Mouse (Mus musculus) neural tube, embryonic 15.5 days (tissue): ENCODE results near the gene Armc10. TPM values are rescaled to one million over a fixed set of nuclear protein-coding genes. Genes with fewer than 3 reads are reported as not detected.
"Not testable (repeated sequence)": the region's sequence is repeated elsewhere in the genome, so short reads cannot be mapped to it uniquely, and the experiment has no call there.

Experiments
- ATAC-seq: fragments of 200-750 bp; cut with Nextera tagmentation; 2 replicates; pipeline ENCODE4 v1.8.0; 2017; ENCODE audit warnings: mild to moderate bottlenecking, moderate TSS enrichment, moderate library complexity; ENCODE audit not compliant: low FRiP score
- H3K27ac ChIP-seq: fragments of 300-500 bp; sonication (generic); replicated peaks from 2 replicates; pipeline ENCODE4 v1.5.1; 2015; ENCODE audit warnings: mild to moderate bottlenecking, inconsistent platforms
- H3K27me3 ChIP-seq: fragments of 300-500 bp; sonication (generic); replicated peaks from 2 replicates; pipeline ENCODE4 v1.6.1; 2015; ENCODE audit warnings: inconsistent platforms
- H3K36me3 ChIP-seq: fragments of 300-500 bp; sonication (generic); 2 replicates; pipeline ENCODE4 v1.6.1; 2015; ENCODE audit warnings: inconsistent platforms
- H3K4me1 ChIP-seq: fragments of 300-500 bp; sonication (generic); 2 replicates; pipeline ENCODE4 v1.6.1; 2015; ENCODE audit warnings: inconsistent platforms
- H3K4me2 ChIP-seq: fragments of 300-500 bp; sonication (generic); 2 replicates; pipeline ENCODE4 v1.6.1; 2015; ENCODE audit warnings: inconsistent platforms, mild to moderate bottlenecking, moderate library complexity
- H3K4me3 ChIP-seq: fragments of 300-500 bp; sonication (generic); replicated peaks from 2 replicates; pipeline ENCODE4 v1.5.1; 2015; ENCODE audit warnings: mild to moderate bottlenecking, inconsistent platforms
- H3K9ac ChIP-seq: fragments of 300-500 bp; sonication (generic); replicated peaks from 2 replicates; pipeline ENCODE4 v1.6.1; 2015; ENCODE audit warnings: mild to moderate bottlenecking, inconsistent platforms
- H3K9me3 ChIP-seq: fragments of 300-500 bp; sonication (generic); replicated peaks from 2 replicates; pipeline ENCODE4 v1.6.1; 2016; ENCODE audit warnings: inconsistent platforms
- WGBS: fragments of 180-500 bp; shearing (Covaris S2); methylation state at CpG from one replicate; pipeline ENCODE4 v1.1.7; 2015; ENCODE audit warnings: mixed read lengths; 5-methylcytosine and 5-hydroxymethylcytosine counted together
- polyA plus RNA-seq: library from polyadenylated mRNA; unstranded; fragments of >200 nt; fragmentation: Nextera tagmentation; extraction: Ambion mirVana; gene quantifications from 2 replicates; pipeline ENCODE4 v1.2.1, GENCODE M21; 2015

Gene Armc10
- polyA plus RNA-seq, 1 experiment from 2014 or later = 44.2 TPM

GRCm38 (mm10) chr5:21693372-21693870 lies 47.8 kb downstream of the Armc10 start:
- Histone ChIP-seq H3K36me3 (no peaks in the 10 kb centered on the region), H3K4me2 (no peak overlapping the region), H3K4me3 (no peak overlapping the region), H3K9ac (no peak overlapping the region), H3K27me3 (no peaks in the 10 kb centered on the region), H3K9me3 (no peaks in the 10 kb centered on the region), H3K4me1 (peaks cover 4% of the 10 kb centered on the region; the same call in 1 of the 2 replicates), H3K27ac (no peak overlapping the region)
- WGBS = 85% methylated on average over 3 of the region's 3 CpGs
- ATAC-seq = no peak

GRCm38 (mm10) chr5:21694854-21695490 lies 49.4 kb downstream of the Armc10 start:
- WGBS = 84% methylated on average over 3 of the region's 3 CpGs

GRCm38 (mm10) chr5:21699555-21699954 lies 53.9 kb downstream of the Armc10 start:
- WGBS = 90% methylated on average over 3 of the region's 3 CpGs
- not testable (repeated sequence) for H3K4me3 ChIP-seq, H3K27ac ChIP-seq, H3K9me3 ChIP-seq, H3K4me1 ChIP-seq, H3K27me3 ChIP-seq, H3K36me3 ChIP-seq, H3K9ac ChIP-seq, ATAC-seq
- peak overlapping the region; percentile 22; the same call in 1 of the 2 replicates for H3K4me2 ChIP-seq

More at GRCm38 (mm10) chr5:21694854-21695490, 49.4 kb downstream of the Armc10 start:
- Histone ChIP-seq H3K36me3 (no peaks in the 10 kb centered on the region), H3K4me1 (peaks cover 4% of the 10 kb centered on the region; the same call in 1 of the 2 replicates), H3K4me3 (no peak overlapping the region), H3K9me3 (no peaks in the 10 kb centered on the region), H3K27ac (no peak overlapping the region), H3K27me3 (no peaks in the 10 kb centered on the region), H3K4me2 (no peak overlapping the region), H3K9ac (no peak overlapping the region)
- no peak for ATAC-seq

- H3K4me3 ChIP-seq = peak overlapping the region; percentile 72
- H3K27me3 ChIP-seq = no peaks in the 10 kb centered on the region
- 10% methylated on average over 10 of the region's 10 CpGs for WGBS
- H3K9me3 ChIP-seq = no peaks in the 10 kb centered on the region
- H3K4me1 ChIP-seq = peaks cover 7% of the 10 kb centered on the region; the same call in 1 of the 2 replicates
- no peaks in the 10 kb centered on the region for H3K36me3 ChIP-seq
- no peak for ATAC-seq
- H3K9ac ChIP-seq = peak overlapping the region; percentile 58
- peak overlapping the region; percentile 63 for H3K4me2 ChIP-seq
- H3K27ac ChIP-seq = peak overlapping the region; percentile 99; the same call in 1 of the 2 replicates
These were observed 54.7 kb downstream of the Armc10 start for GRCm38 (mm10) chr5:21700272-21700821.

GRCm38 (mm10) chr5:21700934-21701333 lies 55.3 kb downstream of the Armc10 start:
- Histone ChIP-seq H3K9me3 (no peaks in the 10 kb centered on the region), H3K36me3 (no peaks in the 10 kb centered on the region), H3K27me3 (no peaks in the 10 kb centered on the region), H3K4me2 (peak overlapping the region; percentile 63), H3K9ac (peak overlapping the region; percentile 58), H3K27ac (peak overlapping the region; percentile 99), H3K4me1 (peaks cover 7% of the 10 kb centered on the region; the same call in 1 of the 2 replicates), H3K4me3 (peak overlapping the region; percentile 72)
- WGBS = under 1% methylated on average over 22 of the region's 22 CpGs
- ATAC-seq = peak; percentile 80

GRCm38 (mm10) chr5:21701351-21702008 lies 55.9 kb downstream of the Armc10 start, which contains the start of gene Napepld:
TSS of gene Napepld (minus strand) at chr5:21701396.
- no peaks in the 10 kb centered on the region for H3K27me3 ChIP-seq
- under 1% methylated on average over 54 of the region's 59 CpGs for WGBS
- H3K9ac ChIP-seq = peak within 1 kb of the TSS; percentile 97
- H3K4me3 ChIP-seq = peak within 1 kb of the TSS; percentile 72
- peak within 1 kb of the TSS; percentile 63 for H3K4me2 ChIP-seq
- no peaks in the 10 kb centered on the region for H3K36me3 ChIP-seq
- peak within 1 kb of the TSS; percentile 99 for H3K27ac ChIP-seq
- H3K4me1 ChIP-seq = peaks cover 7% of the 10 kb centered on the region; the same call in 1 of the 2 replicates
- ATAC-seq = peak; percentile 99
- no peaks in the 10 kb centered on the region for H3K9me3 ChIP-seq

- 37% methylated on average over 2 of the region's 2 CpGs for WGBS
These were observed 56.4 kb downstream of the Armc10 start for GRCm38 (mm10) chr5:21702009-21702364.

GRCm38 (mm10) chr5:21702873-21703475 lies 57.4 kb downstream of the Armc10 start:
- Histone ChIP-seq H3K9ac (no peak overlapping the region), H3K4me2 (no peak overlapping the region), H3K36me3 (no peaks in the 10 kb centered on the region), H3K27me3 (no peaks in the 10 kb centered on the region), H3K9me3 (no peaks in the 10 kb centered on the region), H3K27ac (no peak overlapping the region), H3K4me3 (no peak overlapping the region), H3K4me1 (peaks cover 5% of the 10 kb centered on the region; the same call in 1 of the 2 replicates)
- 88% methylated on average over 6 of the region's 6 CpGs for WGBS
- no peak for ATAC-seq

More at GRCm38 (mm10) chr5:21702009-21702364, 56.4 kb downstream of the Armc10 start:
- no peak for ATAC-seq
- Histone ChIP-seq H3K27ac (peak overlapping the region; percentile 99), H3K4me1 (peaks cover 7% of the 10 kb centered on the region; the same call in 1 of the 2 replicates), H3K9me3 (no peaks in the 10 kb centered on the region), H3K4me3 (peak overlapping the region; percentile 72), H3K9ac (peak overlapping the region; percentile 97), H3K4me2 (peak overlapping the region; percentile 63), H3K36me3 (no peaks in the 10 kb centered on the region), H3K27me3 (no peaks in the 10 kb centered on the region)

- Histone ChIP-seq H3K4me2 (no peak overlapping the region), H3K9me3 (no peaks in the 10 kb centered on the region), H3K4me3 (no peak overlapping the region), H3K36me3 (no peaks in the 10 kb centered on the region), H3K4me1 (peaks cover 4% of the 10 kb centered on the region; the same call in 1 of the 2 replicates), H3K9ac (no peak overlapping the region), H3K27ac (no peak overlapping the region), H3K27me3 (no peaks in the 10 kb centered on the region)
- ATAC-seq = no peak
- WGBS = 83% methylated on average over 3 of the region's 3 CpGs
These were observed 58.1 kb downstream of the Armc10 start for GRCm38 (mm10) chr5:21703708-21704107.

GRCm38 (mm10) chr5:21706546-21706945 lies 60.9 kb downstream of the Armc10 start:
- no peak for ATAC-seq
- Histone ChIP-seq H3K36me3 (no peaks in the 10 kb centered on the region), H3K9me3 (no peaks in the 10 kb centered on the region), H3K27me3 (no peaks in the 10 kb centered on the region), H3K27ac (no peak overlapping the region), H3K4me1 (no peaks in the 10 kb centered on the region), H3K4me3 (no peak overlapping the region), H3K9ac (no peak overlapping the region), H3K4me2 (no peak overlapping the region)
- 93% methylated on average over 4 of the region's 4 CpGs for WGBS

GRCm38 (mm10) chr5:21708011-21708410 lies 62.4 kb downstream of the Armc10 start:
- H3K4me2 ChIP-seq, H3K36me3 ChIP-seq, H3K4me1 ChIP-seq, H3K4me3 ChIP-seq, H3K9ac ChIP-seq, H3K27me3 ChIP-seq, ATAC-seq, H3K27ac ChIP-seq, H3K9me3 ChIP-seq: not testable (repeated sequence)
- WGBS = 92% methylated on average over 8 of the region's 8 CpGs
